ENCODE assay signal across 23 mouse cellular contexts in genomic region chr2:180683524-180683923, GRCm38 (mm10). TPM values are rescaled to one million over a fixed set of nuclear protein-coding genes. Genes with fewer than 3 reads are reported as not detected.
DNase-seq lines count a peak whose midpoint lies in the region; ATAC-seq lines count a peak whose summit lies in the region.
"Had no signal": no experiment of that assay in that cellular context is flagged by ENCODE, and none has a peak within 500 bp of the region (broad histone marks: within the 10 kb centered on the region; RNA-seq: fewer than 3 reads in every experiment).

No protein-coding gene starts in this region.

- no peaks in the 10 kb centered on the region for H3K27me3 ChIP-seq in liver, embryonic 11.5 days (replicated peaks; ENCODE audit: control insufficient read depth, insufficient read depth, low read length)
- H3K27me3 ChIP-seq in liver, embryonic 15.5 days: no peaks in the 10 kb centered on the region
- H3K27me3 ChIP-seq: forebrain, embryonic 15.5 days; heart, embryonic 15.5 days; hindbrain, embryonic 15.5 days had no signal

- H3K9ac ChIP-seq in liver, embryonic 11.5 days (ENCODE audit: low read depth, low read length): no peak overlapping the region
- peak overlapping the region; percentile 7; the same call in 1 of the 2 replicates for H3K9ac ChIP-seq in liver, embryonic 15.5 days
- H3K9ac ChIP-seq: forebrain, embryonic 15.5 days; heart, embryonic 15.5 days; hindbrain, embryonic 15.5 days had no signal

- ATAC-seq in erythroblast, adult 5-6 weeks (replicated peaks; ENCODE audit: low FRiP score, poor library complexity, severe bottlenecking): peak; percentile 89
- peak; percentile 76 for ATAC-seq in liver, embryonic 11.5 days (replicated peaks; ENCODE audit: low FRiP score)
- peak; percentile 84 for ATAC-seq in liver, embryonic 15.5 days (ENCODE audit: insufficient read depth)
- peak; percentile 76 for ATAC-seq in megakaryocyte-erythroid progenitor cell, adult 5-6 weeks (replicated peaks; ENCODE audit: low FRiP score, low TSS enrichment, poor library complexity, severe bottlenecking)
- ATAC-seq: forebrain, embryonic 15.5 days; inflammation-experienced regulatory T-cells, adult 6 months had no signal

- DNase-seq in liver, embryonic 11.5 days (ENCODE audit: low spot score): no peak
- DNase-seq in ovary, postnatal 10 days (ENCODE audit: low spot score): no peak
- DNase-seq in natural killer cell, adult 2 months (ENCODE audit: low spot score in 2 of 2): no peak
- DNase-seq in adrenal gland, postnatal 36 days: no peak
- DNase-seq: adrenal gland, adult 2 months; adrenal gland, postnatal 25 days; cerebellum, adult 11-12 months; cerebellum, adult 9-11 months; cerebellum, postnatal 36 days; gastrocnemius, postnatal 36 days; heart, adult 18-20 months had no signal

- H3K36me3 ChIP-seq in liver, embryonic 11.5 days (ENCODE audit: control insufficient read depth, insufficient read depth, low read length): peaks cover 62% of the 10 kb centered on the region
- H3K36me3 ChIP-seq in liver, embryonic 15.5 days (replicated peaks): peaks cover 93% of the 10 kb centered on the region

- WGBS in liver, embryonic 11.5 days: 83% methylated on average over 2 of the region's 2 CpGs
- WGBS in liver, embryonic 15.5 days (ENCODE audit: insufficient replicate concordance): 61% methylated on average over 2 of the region's 2 CpGs

- H3K4me2 ChIP-seq in liver, embryonic 11.5 days: no peak overlapping the region
- peak overlapping the region; percentile 27 for H3K4me2 ChIP-seq in liver, embryonic 15.5 days
- H3K4me2 ChIP-seq: forebrain, embryonic 15.5 days; heart, embryonic 11.5 days; heart, embryonic 15.5 days; hindbrain, embryonic 15.5 days had no signal

- H3K4me1 ChIP-seq in liver, embryonic 11.5 days (replicated peaks; ENCODE audit: control insufficient read depth, insufficient read depth, low read length): no peaks in the 10 kb centered on the region; the same call in 1 of the 2 replicates
- H3K4me1 ChIP-seq in liver, embryonic 15.5 days (replicated peaks): peaks cover 25% of the 10 kb centered on the region
- H3K4me1 ChIP-seq: embryonic facial prominence, embryonic 10.5 days; forebrain, embryonic 15.5 days; heart, embryonic 15.5 days; hindbrain, embryonic 10.5 days; hindbrain, embryonic 15.5 days had no signal

- H3K27ac ChIP-seq in liver, embryonic 11.5 days (ENCODE audit: low read depth, low read length): no peak overlapping the region
- peak overlapping the region; percentile 77 for H3K27ac ChIP-seq in liver, embryonic 15.5 days (replicated peaks)
- H3K27ac ChIP-seq: embryonic facial prominence, embryonic 10.5 days; forebrain, embryonic 15.5 days; heart, embryonic 15.5 days; hindbrain, embryonic 10.5 days; hindbrain, embryonic 15.5 days had no signal

- no peaks in the 10 kb centered on the region for H3K9me3 ChIP-seq in liver, embryonic 11.5 days (ENCODE audit: control insufficient read depth, low read length)
- H3K9me3 ChIP-seq in liver, embryonic 15.5 days (replicated peaks): no peaks in the 10 kb centered on the region
- H3K9me3 ChIP-seq: embryonic facial prominence, embryonic 10.5 days; forebrain, embryonic 15.5 days; heart, embryonic 15.5 days; hindbrain, embryonic 10.5 days; hindbrain, embryonic 15.5 days had no signal

- no peak overlapping the region for H3K4me3 ChIP-seq in liver, embryonic 11.5 days (ENCODE audit: low read depth, low read length)
- no peak overlapping the region for H3K4me3 ChIP-seq in liver, embryonic 15.5 days (replicated peaks)
- H3K4me3 ChIP-seq: embryonic facial prominence, embryonic 10.5 days; erythroblast, embryonic 14.5 days; forebrain, embryonic 15.5 days; heart, embryonic 15.5 days; hindbrain, embryonic 10.5 days; hindbrain, embryonic 15.5 days had no signal

RNA-seq across cellular contexts. Expression of gene Dido1, which starts 26.3 kb away (rescaled TPM):
- 25.2 and 25.3 TPM in 2 replicates for total RNA-seq in erythroblast, adult 5-6 weeks (2015; ENCODE audit: low replicate concordance)
- 45.2 and 57.2 TPM in 2 replicates for total RNA-seq in erythroblast, adult 5-6 weeks (2017; ENCODE audit: low replicate concordance)
- polyA plus RNA-seq in liver, embryonic 11.5 days (2014; fragmentation: Nextera tagmentation; extraction: Ambion mirVana): 28.7 and 29.8 TPM in 2 replicates
- 11.7 and 13.1 TPM in 2 replicates for polyA plus RNA-seq in liver, embryonic 15.5 days (2015; fragmentation: Nextera tagmentation; extraction: Ambion mirVana)
- total RNA-seq in megakaryocyte-erythroid progenitor cell, adult 5-6 weeks (2014; fragmentation: Nextera tagmentation): 52.3 and 60.6 TPM in 2 replicates
- total RNA-seq in megakaryocyte-erythroid progenitor cell, adult 5-6 weeks (2017): 43.0 and 54.0 TPM in 2 replicates
- total RNA-seq in adrenal gland, postnatal 36 days (2021): 10 to 100 TPM; 38.7 to 40.7 TPM

RNA-seq across cellular contexts. Expression of gene Gid8, which starts 26.4 kb away (rescaled TPM):
- 49.8 and 77.7 TPM in 2 replicates for total RNA-seq in erythroblast, adult 5-6 weeks (2015; ENCODE audit: low replicate concordance)
- total RNA-seq in erythroblast, adult 5-6 weeks (2017; ENCODE audit: low replicate concordance): 113 and 114 TPM in 2 replicates
- polyA plus RNA-seq in liver, embryonic 11.5 days (2014; fragmentation: Nextera tagmentation; extraction: Ambion mirVana): 95.7 and 102 TPM in 2 replicates
- polyA plus RNA-seq in liver, embryonic 15.5 days (2015; fragmentation: Nextera tagmentation; extraction: Ambion mirVana): 117 TPM in 2 replicates
- 88.4 and 102 TPM in 2 replicates for total RNA-seq in megakaryocyte-erythroid progenitor cell, adult 5-6 weeks (2014; fragmentation: Nextera tagmentation)
- 124 and 144 TPM in 2 replicates for total RNA-seq in megakaryocyte-erythroid progenitor cell, adult 5-6 weeks (2017)
- 10 to 100 TPM; 58.9 to 63.1 TPM for total RNA-seq in adrenal gland, postnatal 36 days (2021)

RNA-seq across cellular contexts. Expression of gene Tcfl5, which starts 41.0 kb away (rescaled TPM):
- not detected in 2 replicates for total RNA-seq in erythroblast, adult 5-6 weeks (2015; ENCODE audit: low replicate concordance)
- total RNA-seq in erythroblast, adult 5-6 weeks (2017; ENCODE audit: low replicate concordance): not detected in 2 replicates
- 0.15 and 0.29 TPM in 2 replicates for polyA plus RNA-seq in liver, embryonic 11.5 days (2014; fragmentation: Nextera tagmentation; extraction: Ambion mirVana)
- polyA plus RNA-seq in liver, embryonic 15.5 days (2015; fragmentation: Nextera tagmentation; extraction: Ambion mirVana): 0.05 TPM in 1 of 2 replicates, not detected in the other
- not detected in 2 replicates for total RNA-seq in megakaryocyte-erythroid progenitor cell, adult 5-6 weeks (2014; fragmentation: Nextera tagmentation)
- 0.15 TPM in 1 of 2 replicates, not detected in the other for total RNA-seq in megakaryocyte-erythroid progenitor cell, adult 5-6 weeks (2017)
- not detected for total RNA-seq in adrenal gland, postnatal 36 days (2021)
- total RNA-seq: adrenal gland, adult 2 months; adrenal gland, postnatal 25 days; gastrocnemius, adult 8-10 months; gastrocnemius, postnatal 36 days; heart, adult 18-20 months had no signal
- polyA plus RNA-seq: adrenal gland, adult 2 months; erythroblast, embryonic 14.5 days had no signal

RNA-seq across cellular contexts. Expression of gene Slc17a9, which starts 41.5 kb away (rescaled TPM):
- 10.6 and 16.1 TPM in 2 replicates for total RNA-seq in erythroblast, adult 5-6 weeks (2015; ENCODE audit: low replicate concordance)
- total RNA-seq in erythroblast, adult 5-6 weeks (2017; ENCODE audit: low replicate concordance): 1.5 and 3.1 TPM in 2 replicates
- 4.3 and 4.7 TPM in 2 replicates for polyA plus RNA-seq in liver, embryonic 11.5 days (2014; fragmentation: Nextera tagmentation; extraction: Ambion mirVana)
- polyA plus RNA-seq in liver, embryonic 15.5 days (2015; fragmentation: Nextera tagmentation; extraction: Ambion mirVana): 8.1 and 10.0 TPM in 2 replicates
- total RNA-seq in megakaryocyte-erythroid progenitor cell, adult 5-6 weeks (2014; fragmentation: Nextera tagmentation): 15.2 and 16.4 TPM in 2 replicates
- 2.8 and 5.0 TPM in 2 replicates for total RNA-seq in megakaryocyte-erythroid progenitor cell, adult 5-6 weeks (2017)
- total RNA-seq in adrenal gland, postnatal 36 days (2021): 1 to 10 TPM; 1.1 to 1.2 TPM
